Mouse (Mus musculus) lung, postnatal 0 days (tissue): ENCODE measurements around the gene Tmem209. TPM values are rescaled to one million over a fixed set of nuclear protein-coding genes. Genes with fewer than 3 reads are reported as not detected.

Experiments used
- ATAC-seq: fragments of 200-750 bp; cut with Nextera tagmentation; 2 replicates; pipeline ENCODE4 v1.8.0; 2017; ENCODE audit warnings: moderate library complexity
- DNase-seq: peaks from one replicate; pipeline ENCODE4 v3.0.0-alpha.2; 2016; ENCODE audit warnings: low spot score
- H3K27ac ChIP-seq: fragments of 300-500 bp; sonication (generic); 2 replicates; pipeline ENCODE4 v1.5.1; 2014; ENCODE audit warnings: antibody characterized with exemption, mild to moderate bottlenecking, low read length, mixed read lengths
- H3K27me3 ChIP-seq: fragments of 300-500 bp; sonication (generic); replicated peaks from 2 replicates; pipeline ENCODE4 v1.6.1; 2014; ENCODE audit warnings: low read length, mixed read lengths; ENCODE audit not compliant: insufficient read depth
- H3K36me3 ChIP-seq: fragments of 300-500 bp; sonication (generic); 2 replicates; pipeline ENCODE4 v1.6.1; 2014; ENCODE audit warnings: low read length, mixed read lengths; ENCODE audit not compliant: insufficient read depth
- H3K4me1 ChIP-seq: fragments of 300-500 bp; sonication (generic); 2 replicates; pipeline ENCODE4 v1.6.1; 2014; ENCODE audit warnings: antibody characterized with exemption, low read depth, low read length, mixed read lengths; ENCODE audit not compliant: insufficient read depth
- H3K4me2 ChIP-seq: fragments of 300-500 bp; sonication (generic); replicated peaks from 2 replicates; pipeline ENCODE4 v1.6.1; 2014; ENCODE audit warnings: low read depth, mild to moderate bottlenecking, low read length, moderate library complexity, mixed read lengths
- H3K4me3 ChIP-seq: fragments of 300-500 bp; sonication (generic); 2 replicates; pipeline ENCODE4 v1.5.1; 2014; ENCODE audit warnings: low read depth, low read length
- H3K9ac ChIP-seq: fragments of 300-500 bp; sonication (generic); replicated peaks from 2 replicates; pipeline ENCODE4 v1.6.1; 2014; ENCODE audit warnings: low read depth, mild to moderate bottlenecking
- H3K9me3 ChIP-seq: fragments of 300-500 bp; sonication (generic); 2 replicates; pipeline ENCODE4 v1.6.1; 2016; ENCODE audit warnings: low read length, mixed read lengths
- CTCF ChIP-seq: IDR thresholded peaks from 2 replicates; pipeline ENCODE4 v1.5.1; 2016; ENCODE audit warnings: antibody characterized with exemption, mild to moderate bottlenecking
- EP300 ChIP-seq: IDR thresholded peaks from 2 replicates; pipeline ENCODE4 v1.6.1; 2016; ENCODE audit warnings: antibody characterized with exemption, mild to moderate bottlenecking, control low read depth
- WGBS: fragments of 180-500 bp; shearing (Covaris S2); extraction: QIAGEN DNeasy Blood & Tissue Kit; methylation state at CpG from one replicate; pipeline ENCODE4 v1.1.7; 2014; 5-methylcytosine and 5-hydroxymethylcytosine counted together
- polyA plus RNA-seq: library from polyadenylated mRNA; unstranded; fragments of >200 nt; fragmentation: Nextera tagmentation; extraction: Ambion mirVana; gene quantifications from 2 replicates; pipeline ENCODE4 v1.2.1, GENCODE M21; 2015

Tmem209 gene
- polyA plus RNA-seq, 1 experiment from 2014 or later = 14.6 TPM

GRCm38 (mm10) chr6:30486504-30486903 lies 23.1 kb downstream of the Tmem209 start:
- no peak overlapping the region for H3K4me2 ChIP-seq
- no peaks in the 10 kb centered on the region for H3K9me3 ChIP-seq
- 85% methylated on average over 6 of the region's 6 CpGs for WGBS
- no peaks in the 10 kb centered on the region for H3K27me3 ChIP-seq
- H3K27ac ChIP-seq = no peak overlapping the region
- ATAC-seq (no peak), DNase-seq (no peak)
- no peak overlapping the region for H3K4me3 ChIP-seq
- TF ChIP-seq CTCF (no peak), EP300 (no peak)
- no peaks in the 10 kb centered on the region for H3K4me1 ChIP-seq
- H3K9ac ChIP-seq = no peak overlapping the region
- peaks cover 27% of the 10 kb centered on the region; the same call in 1 of the 2 replicates for H3K36me3 ChIP-seq

- no peaks in the 10 kb centered on the region for H3K9me3 ChIP-seq
- ATAC-seq (no peak), DNase-seq (no peak)
- no peaks in the 10 kb centered on the region for H3K4me1 ChIP-seq
- H3K27ac ChIP-seq = no peak overlapping the region
- H3K36me3 ChIP-seq = peaks cover 31% of the 10 kb centered on the region
- no peaks in the 10 kb centered on the region for H3K27me3 ChIP-seq
- no peak overlapping the region for H3K4me2 ChIP-seq
- 89% methylated on average over 2 of the region's 2 CpGs for WGBS
- TF ChIP-seq EP300 (no peak), CTCF (no peak)
- no peak overlapping the region for H3K4me3 ChIP-seq
- no peak overlapping the region for H3K9ac ChIP-seq
These were observed 26.7 kb downstream of the Tmem209 start for GRCm38 (mm10) chr6:30482908-30483307.

- Histone ChIP-seq H3K4me3 (no peak overlapping the region), H3K9ac (no peak overlapping the region), H3K4me2 (no peak overlapping the region), H3K27ac (no peak overlapping the region), H3K36me3 (peaks cover 14% of the 10 kb centered on the region), H3K27me3 (no peaks in the 10 kb centered on the region), H3K4me1 (no peaks in the 10 kb centered on the region; the same call in none of the 2 replicates), H3K9me3 (no peaks in the 10 kb centered on the region)
- no peak for TF ChIP-seq CTCF
- TF ChIP-seq EP300 = no peak
- DNase-seq (no peak), ATAC-seq (no peak)
- 82% methylated on average over 3 of the region's 3 CpGs for WGBS
These were observed 30.2 kb downstream of the Tmem209 start for GRCm38 (mm10) chr6:30479418-30479817.

- no peak overlapping the region for H3K4me3 ChIP-seq
- no peaks in the 10 kb centered on the region for H3K9me3 ChIP-seq
- H3K9ac ChIP-seq = no peak overlapping the region
- H3K27me3 ChIP-seq = no peaks in the 10 kb centered on the region
- 70% methylated on average over 6 of the region's 6 CpGs for WGBS
- no peak overlapping the region for H3K4me2 ChIP-seq
- no peaks in the 10 kb centered on the region; the same call in none of the 2 replicates for H3K4me1 ChIP-seq
- no peak overlapping the region for H3K27ac ChIP-seq
- peaks cover 11% of the 10 kb centered on the region for H3K36me3 ChIP-seq
- DNase-seq = no peak
- no peak for TF ChIP-seq CTCF
- no peak for TF ChIP-seq EP300
- no peak for ATAC-seq
These were observed 31.8 kb downstream of the Tmem209 start for GRCm38 (mm10) chr6:30477784-30478183.

- Histone ChIP-seq H3K36me3 (peaks cover 11% of the 10 kb centered on the region), H3K4me3 (no peak overlapping the region), H3K27me3 (no peaks in the 10 kb centered on the region), H3K4me1 (no peaks in the 10 kb centered on the region; the same call in none of the 2 replicates), H3K27ac (no peak overlapping the region), H3K9me3 (no peaks in the 10 kb centered on the region), H3K4me2 (no peak overlapping the region), H3K9ac (no peak overlapping the region)
- DNase-seq = peak; percentile 36
- 36% methylated on average over 8 of the region's 8 CpGs for WGBS
- TF ChIP-seq CTCF = no peak
- no peak for TF ChIP-seq EP300
- ATAC-seq = peak; percentile 49
These were observed 32.3 kb downstream of the Tmem209 start for GRCm38 (mm10) chr6:30477210-30477714.

GRCm38 (mm10) chr6:30476025-30476765 lies 33.4 kb downstream of the Tmem209 start:
- H3K4me1 ChIP-seq = no peaks in the 10 kb centered on the region; the same call in none of the 2 replicates
- no peak overlapping the region for H3K4me3 ChIP-seq
- no peak overlapping the region for H3K4me2 ChIP-seq
- no peaks in the 10 kb centered on the region for H3K9me3 ChIP-seq
- ATAC-seq (no peak), DNase-seq (no peak)
- no peaks in the 10 kb centered on the region for H3K27me3 ChIP-seq
- H3K36me3 ChIP-seq = peaks cover 11% of the 10 kb centered on the region
- H3K9ac ChIP-seq = no peak overlapping the region
- WGBS = 43% methylated on average over 10 of the region's 10 CpGs
- TF ChIP-seq CTCF = no peak
- no peak for TF ChIP-seq EP300
- no peak overlapping the region for H3K27ac ChIP-seq
